Mouse (Mus musculus) c-Kit-positive CD71-positive TER-119-positive erythroid progenitor cells, embryonic 14.5 days (primary cell): Measurements from ENCODE around the gene Asmt.

Experiments
- DNase-seq: peaks from one replicate; pipeline ENCODE4 v3.0.0-alpha.2; 2013; ENCODE audit warnings: low spot score

The Asmt gene

DNA sequence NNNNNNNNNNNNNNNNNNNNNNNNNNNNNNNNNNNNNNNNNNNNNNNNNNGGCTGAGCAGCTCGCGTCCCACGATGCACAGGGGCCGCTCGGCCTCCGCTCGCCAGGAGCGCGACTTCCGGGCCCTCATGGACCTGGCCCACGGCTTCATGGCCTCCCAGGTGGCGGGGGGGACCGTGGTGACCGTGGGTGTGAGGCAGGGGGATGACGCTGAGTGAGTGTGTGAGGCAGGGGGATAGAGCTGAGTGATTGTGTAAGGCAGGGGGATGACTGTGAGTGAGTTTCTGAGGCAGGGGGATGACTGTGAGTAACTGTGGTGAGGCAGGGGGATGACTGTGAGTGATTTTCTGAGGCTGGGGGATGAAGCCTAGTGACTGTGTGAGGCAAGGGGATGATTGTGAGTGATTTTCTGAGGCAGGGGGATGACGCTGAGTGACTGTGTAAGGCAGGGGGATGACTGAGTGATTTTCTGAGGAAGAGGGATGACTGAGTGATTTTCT lies at the start of gene Asmt:
Gene Asmt, plus strand, starts transcription at position 51 of the 499 bp plus-strand sequence.
- DNase-seq = peak; percentile 53

DNA sequence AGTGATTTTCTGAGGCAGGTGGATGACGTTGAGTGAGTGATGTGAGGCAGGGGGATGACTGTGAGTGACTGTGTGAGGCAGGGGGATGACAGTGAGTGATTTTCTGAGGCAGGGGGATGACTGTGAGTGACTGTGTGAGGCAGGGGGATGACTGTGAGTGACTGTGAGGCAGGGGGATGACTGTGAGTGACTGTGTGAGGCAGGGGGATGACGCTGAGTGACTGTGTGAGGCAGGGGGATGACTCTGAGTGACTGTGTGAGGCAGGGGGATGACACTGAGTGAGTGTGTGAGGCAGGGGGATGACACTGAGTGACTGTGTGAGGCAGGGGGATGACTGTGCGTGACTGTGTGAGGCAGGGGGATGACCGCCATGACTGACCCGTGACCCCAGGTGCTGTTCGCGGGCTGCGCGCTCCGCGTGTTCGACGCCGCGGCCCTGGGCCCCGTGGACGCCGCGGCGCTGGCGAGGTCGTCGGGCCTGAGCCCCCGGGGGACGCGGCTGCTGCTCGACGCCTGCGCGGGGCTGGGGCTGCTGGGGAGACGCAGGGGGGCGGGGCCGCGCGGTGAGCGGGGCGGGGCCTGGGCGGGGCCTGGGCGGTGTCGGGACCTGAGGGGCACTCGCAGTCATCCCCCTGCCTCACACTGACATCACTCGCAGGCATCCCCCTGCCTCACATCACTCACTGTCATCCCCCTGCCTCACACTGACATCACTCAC lies 948 bp downstream of the Asmt start:
- peak; percentile 60 for DNase-seq

DNA sequence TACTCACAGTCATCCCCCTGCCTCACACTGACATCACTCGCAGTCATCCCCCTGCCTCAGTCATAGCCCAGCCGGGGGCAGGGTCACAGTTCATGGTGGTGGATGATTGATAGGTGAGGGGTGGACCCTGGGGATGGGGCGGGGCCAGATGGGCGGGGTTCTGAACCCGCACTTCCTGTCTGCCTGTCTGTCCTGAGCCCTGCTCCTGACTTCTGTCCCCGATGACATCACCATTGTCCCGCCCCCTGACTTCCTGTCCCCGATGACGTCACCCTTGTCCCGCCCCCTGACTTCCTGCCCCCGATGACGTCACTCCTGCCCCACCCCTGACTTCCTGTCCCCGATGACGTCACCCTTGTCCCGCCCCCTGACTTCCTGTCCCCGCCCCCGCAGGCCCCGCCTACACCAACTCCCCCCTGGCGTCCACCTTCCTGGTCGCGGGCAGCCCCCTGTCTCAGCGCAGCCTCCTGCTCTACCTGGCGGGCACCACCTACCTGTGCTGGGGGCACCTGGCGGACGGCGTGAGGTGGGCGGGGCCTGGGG lies 1.9 kb downstream of the Asmt start:
- no peak for DNase-seq

DNA sequence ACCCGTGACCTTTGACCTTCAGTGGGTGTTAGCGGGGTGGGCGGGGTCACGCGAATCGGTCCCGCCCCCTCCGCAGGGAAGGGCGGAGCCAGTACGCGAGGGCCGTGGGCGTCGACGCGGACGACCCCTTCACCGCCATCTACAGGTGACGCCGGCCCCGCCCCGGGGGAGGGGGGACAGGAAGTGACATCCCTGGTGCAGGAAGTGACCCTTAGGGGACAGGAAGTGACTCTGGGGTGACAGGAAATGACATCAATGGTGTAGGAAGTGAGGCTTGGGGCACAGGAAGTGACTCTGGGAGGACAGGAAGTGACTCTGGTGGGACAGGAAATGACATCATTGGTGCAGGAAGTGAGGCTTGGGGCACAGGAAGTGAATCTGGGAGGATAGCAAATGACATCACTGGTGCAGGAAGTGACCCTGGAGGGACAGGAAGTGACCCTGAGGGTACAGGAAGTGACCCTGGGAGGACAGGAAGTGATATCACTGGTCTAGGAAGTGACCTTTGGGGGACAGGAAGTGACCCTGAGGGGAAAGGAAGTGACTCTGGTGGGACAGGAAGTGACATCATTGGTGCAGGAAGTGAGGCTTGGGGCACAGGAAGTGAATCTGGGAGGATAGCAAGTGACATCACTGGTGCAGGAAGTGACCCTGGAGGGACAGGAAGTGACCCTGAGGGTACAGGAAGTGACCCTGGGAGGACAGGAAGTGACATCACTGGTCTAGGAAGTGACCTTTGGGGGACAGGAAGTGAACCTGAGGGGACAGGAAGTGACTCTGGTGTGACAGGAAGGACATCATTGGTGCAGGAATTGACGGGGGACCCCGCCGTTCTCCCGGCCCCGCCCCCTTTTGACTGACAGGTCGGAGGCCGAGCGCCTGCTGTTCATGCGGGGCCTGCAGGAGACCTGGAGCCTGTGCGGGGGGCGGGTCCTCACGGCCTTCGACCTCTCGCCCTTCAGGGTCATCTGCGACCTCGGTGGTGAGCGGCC lies 2.7 kb downstream of the Asmt start:
- DNase-seq = peak; percentile 9

DNA sequence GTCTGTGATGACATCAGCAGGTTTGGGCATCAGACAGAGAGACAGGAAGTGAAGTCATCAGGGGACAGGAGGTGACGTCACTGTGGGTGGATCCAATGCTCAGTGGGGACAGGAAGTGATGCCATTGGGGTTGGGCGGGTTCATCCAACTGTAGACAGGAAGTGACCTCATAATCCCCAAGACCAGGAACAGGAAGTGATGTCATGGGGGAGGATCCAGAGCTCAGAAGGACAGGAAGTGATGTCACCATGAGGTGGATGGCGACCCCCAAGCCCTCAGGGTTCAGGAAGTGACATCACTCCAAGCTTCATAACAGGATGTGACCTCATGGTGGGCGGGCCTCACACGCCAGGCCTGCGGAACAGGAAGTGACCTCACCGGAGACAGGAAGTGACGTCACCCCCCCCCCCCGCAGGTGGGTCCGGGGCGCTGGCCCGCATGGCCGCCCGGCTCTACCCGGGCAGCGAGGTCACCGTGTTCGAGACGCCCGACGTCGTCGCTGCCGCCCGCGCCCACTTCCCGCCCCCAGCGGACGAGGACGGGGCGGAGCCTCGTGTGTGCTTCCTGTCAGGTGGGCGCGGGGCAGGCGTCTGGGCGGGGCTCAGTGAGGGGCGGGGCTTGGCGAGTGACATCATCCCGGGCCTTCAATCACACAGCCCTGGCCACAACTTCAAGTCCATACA lies 3.6 kb downstream of the Asmt start:
- no peak for DNase-seq

DNA sequence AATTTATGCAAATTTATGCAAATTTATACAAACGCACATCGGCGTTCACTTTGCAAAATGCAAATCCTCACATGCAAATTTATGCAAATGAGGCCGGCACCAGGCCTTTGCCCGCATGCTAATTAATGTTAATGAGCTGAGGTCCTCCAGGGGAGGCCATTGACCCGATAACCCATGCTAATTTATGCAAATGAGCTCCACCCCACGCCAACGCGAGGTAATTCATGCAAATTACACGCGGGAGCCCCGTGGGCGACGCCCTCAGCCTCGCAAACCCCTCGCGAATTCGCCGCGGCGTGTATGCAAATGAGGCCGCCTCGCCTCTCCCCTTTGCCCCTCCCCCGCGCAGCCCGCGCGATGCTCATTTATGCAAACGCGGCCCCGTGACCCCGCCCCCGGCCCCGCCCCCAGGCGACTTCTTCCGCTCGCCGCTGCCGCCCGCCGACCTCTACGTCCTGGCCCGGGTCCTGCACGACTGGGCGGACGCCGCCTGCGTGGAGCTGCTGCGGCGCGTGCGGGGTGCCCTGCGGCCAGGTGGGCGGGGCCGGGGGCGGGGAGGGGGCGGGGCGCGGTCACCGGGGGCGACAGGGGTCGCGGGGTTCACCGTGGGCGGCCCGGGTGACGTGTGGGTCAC lies 4.3 kb downstream of the Asmt start:
- DNase-seq = no peak

DNA sequence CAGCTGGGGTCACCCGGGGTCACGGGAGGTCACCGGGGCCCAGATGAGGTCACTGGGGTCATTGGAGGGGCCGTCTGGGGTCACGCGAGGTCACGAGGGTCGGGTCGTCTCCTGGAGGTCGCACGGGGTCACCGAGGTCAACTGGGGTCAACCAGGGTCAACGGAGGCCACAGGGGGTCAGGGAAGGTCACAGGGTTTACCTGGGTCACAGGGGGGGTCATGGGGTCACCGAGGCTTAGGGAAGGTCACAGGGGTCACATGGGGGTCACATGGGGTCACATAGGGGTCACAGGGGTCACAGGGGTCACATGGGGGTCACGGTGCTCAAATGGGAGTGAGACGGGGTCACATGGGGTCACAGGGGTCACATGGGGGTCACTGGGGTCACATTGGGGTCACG lies 4.8 kb downstream of the Asmt start:
- DNase-seq = no peak

DNA sequence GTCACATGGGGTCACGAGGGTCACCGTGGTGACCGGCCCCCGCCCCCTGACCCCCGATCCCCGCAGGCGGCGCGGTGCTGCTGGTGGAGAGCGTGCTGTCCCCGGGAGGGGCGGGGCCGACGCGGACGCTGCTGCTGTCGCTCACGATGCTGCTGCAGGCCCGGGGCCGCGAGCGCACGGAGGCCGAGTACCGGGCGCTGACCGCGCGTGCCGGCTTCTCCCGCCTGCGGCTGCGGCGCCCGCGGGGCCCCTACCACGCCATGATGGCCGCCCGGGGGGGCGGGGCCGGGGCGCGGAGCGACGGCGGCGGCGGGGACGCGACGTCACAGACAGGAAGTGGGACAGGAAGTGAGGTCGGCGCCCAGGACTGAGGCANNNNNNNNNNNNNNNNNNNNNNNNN lies 5.2 kb downstream of the Asmt start:
- no peak for DNase-seq
